Mouse (Mus musculus) myocyte (in vitro differentiated cells): ENCODE measurements around the gene Ilk. TPM values are rescaled to one million over a fixed set of nuclear protein-coding genes. Genes with fewer than 3 reads are reported as not detected.
A peak's percentile ranks its signal among the peaks of the same experiment; 100 is the strongest.

Experiments
- H3K27me3 ChIP-seq: one replicate; pipeline ENCODE4 v1.6.1; 2011; ENCODE audit not compliant: control insufficient read depth, insufficient read depth, insufficient read length
- H3K36me3 ChIP-seq: one replicate; pipeline ENCODE4 v1.6.1; 2011; ENCODE audit not compliant: control insufficient read depth, insufficient read depth
- H3K4me2 ChIP-seq: one replicate; pipeline ENCODE4 v1.6.1; 2011; ENCODE audit warnings: low read depth, control low read depth
- H3K4me3 ChIP-seq: one replicate; pipeline ENCODE4 v1.5.1; 2011; ENCODE audit warnings: mild to moderate bottlenecking, control low read depth, moderate library complexity
- H3K79me2 ChIP-seq: one replicate; pipeline ENCODE4 v1.6.1; 2011; ENCODE audit not compliant: control insufficient read depth, insufficient read depth
- H3ac ChIP-seq: one replicate; pipeline ENCODE4 v1.6.1; 2011; ENCODE audit not compliant: control insufficient read depth, insufficient read length
- CEBPB ChIP-seq: IDR thresholded peaks from 2 replicates; pipeline ENCODE4 v1.6.1; 2011; ENCODE audit warnings: mild to moderate bottlenecking, moderate library complexity; ENCODE audit not compliant: poor library complexity, insufficient read depth, severe bottlenecking
- E2F4 ChIP-seq: IDR thresholded peaks from one replicate; pipeline ENCODE4 v1.6.1; 2011; ENCODE audit warnings: mild to moderate bottlenecking, control low read depth, moderate library complexity; ENCODE audit not compliant: insufficient read depth
- MAX ChIP-seq: IDR thresholded peaks from one replicate; pipeline ENCODE4 v1.6.1; 2011; ENCODE audit warnings: low read depth, mild to moderate bottlenecking, control low read depth
- MYOD1 ChIP-seq, 3 experiments: IDR thresholded peaks; one replicate each; pipeline ENCODE4 v1.6.1; 2011; ENCODE audit warnings: control low read depth in 2 of 3, low read depth in 2 of 3, mild to moderate bottlenecking in 2 of 3, moderate library complexity in 1 of 3; ENCODE audit not compliant: insufficient read length in 2 of 3, control insufficient read depth in 1 of 3
- MYOG ChIP-seq, 3 experiments: IDR thresholded peaks; one replicate each; pipeline ENCODE4 v1.6.1; 2011; ENCODE audit warnings: control low read depth in 2 of 3, low read depth in 2 of 3, mild to moderate bottlenecking in 2 of 3; ENCODE audit not compliant: insufficient read length in 2 of 3, control insufficient read depth in 1 of 3, insufficient read depth in 1 of 3
- POLR2A ChIP-seq: IDR thresholded peaks from one replicate; pipeline ENCODE4 v1.6.1; 2011; ENCODE audit warnings: low read depth, mild to moderate bottlenecking, control low read depth, moderate library complexity; ENCODE audit not compliant: insufficient read length
- POLR2AphosphoS2 ChIP-seq: IDR thresholded peaks from one replicate; pipeline ENCODE4 v1.6.1; 2011; ENCODE audit warnings: low read depth, control low read depth; ENCODE audit not compliant: insufficient read length
- REST ChIP-seq: IDR thresholded peaks from one replicate; pipeline ENCODE4 v1.6.1; 2011; ENCODE audit warnings: mild to moderate bottlenecking, control low read depth, moderate library complexity; ENCODE audit not compliant: insufficient read depth, insufficient read length
- SRF ChIP-seq: IDR thresholded peaks from one replicate; pipeline ENCODE4 v1.6.1; 2011; ENCODE audit warnings: low read depth; ENCODE audit not compliant: control insufficient read depth, insufficient read length
- TCF12 ChIP-seq: IDR thresholded peaks from one replicate; pipeline ENCODE4 v1.6.1; 2011; ENCODE audit warnings: mild to moderate bottlenecking, control low read depth; ENCODE audit not compliant: poor library complexity, insufficient read depth, severe bottlenecking
- TCF3 ChIP-seq: IDR thresholded peaks from one replicate; pipeline ENCODE4 v1.6.1; 2011; ENCODE audit warnings: low read depth, control low read depth; ENCODE audit not compliant: insufficient read length
- USF1 ChIP-seq: IDR thresholded peaks from one replicate; pipeline ENCODE4 v1.6.1; 2011; ENCODE audit warnings: low read depth, mild to moderate bottlenecking, control low read depth, moderate library complexity
- polyA plus RNA-seq: library from polyadenylated mRNA; unstranded; fragments of >200 nt; fragmentation: generic; extraction: Trizol; gene quantifications from one replicate; pipeline ENCODE4 v1.2.1, GENCODE M21; 2012; ENCODE audit warnings: missing spikeins

The Ilk gene
- polyA plus RNA-seq, 1 experiment: 250 TPM

DNA sequence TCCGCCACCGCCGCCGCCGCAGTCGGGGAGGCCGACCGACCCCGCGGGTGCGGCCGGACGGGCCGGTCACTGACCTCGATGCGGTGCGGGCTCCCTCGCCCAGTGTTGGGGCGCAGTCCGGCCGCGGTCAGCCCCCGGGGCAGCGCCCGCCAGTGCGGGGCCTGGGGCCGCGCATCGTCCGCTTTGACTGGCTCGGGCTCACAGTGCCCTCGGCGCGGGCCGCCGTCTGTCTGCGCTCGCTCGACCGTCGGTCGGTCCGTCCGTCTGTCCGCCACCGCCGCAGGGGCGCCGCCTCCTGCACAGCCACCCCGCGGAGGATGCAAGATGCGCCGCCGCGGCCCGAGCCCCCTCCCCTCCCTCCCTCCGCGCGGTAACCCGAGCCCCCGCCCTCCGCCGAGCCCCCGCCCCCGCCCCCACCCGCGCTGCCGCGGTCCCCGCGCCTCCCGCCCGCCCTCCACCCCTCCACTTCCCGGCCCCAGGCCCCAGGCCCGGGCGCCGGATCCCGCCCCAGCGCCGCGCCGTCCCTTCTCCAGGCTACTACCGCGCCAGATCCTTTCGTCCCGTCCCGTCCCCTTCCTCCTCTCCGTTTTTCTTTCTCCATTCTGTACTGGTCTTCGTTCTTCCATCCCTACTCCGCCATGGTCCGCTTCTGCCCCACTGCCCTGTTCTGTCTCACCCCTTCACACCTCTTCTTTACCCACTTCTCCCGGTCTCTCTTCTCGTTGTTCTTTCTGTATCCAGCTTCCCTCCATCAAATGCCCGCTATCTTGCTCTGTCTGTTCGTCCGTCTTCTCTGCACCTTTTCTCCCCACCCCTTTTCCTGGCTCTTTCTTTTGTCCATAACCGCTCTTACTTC, 51.1 kb downstream of the Ilk start, which contains the start of gene Dchs1:
Gene Dchs1, minus strand, starts transcription at position 370 of the 856 bp plus-strand sequence.
- TF ChIP-seq CEBPB: no peak
- TF ChIP-seq TCF12: no peak
- TF ChIP-seq USF1: no peak
- TF ChIP-seq TCF3: no peak
- TF ChIP-seq E2F4: no peak
- TF ChIP-seq POLR2A: no peak
- no peak for TF ChIP-seq REST
- no peaks in the 10 kb centered on the region for H3K79me2 ChIP-seq
- peaks cover 15% of the 10 kb centered on the region for H3K27me3 ChIP-seq
- no peak within 1 kb of the TSS for H3ac ChIP-seq
- H3K36me3 ChIP-seq: no peaks in the 10 kb centered on the region
- H3K4me2 ChIP-seq: peak within 1 kb of the TSS; percentile 44
- H3K4me3 ChIP-seq: no peak within 1 kb of the TSS

DNA sequence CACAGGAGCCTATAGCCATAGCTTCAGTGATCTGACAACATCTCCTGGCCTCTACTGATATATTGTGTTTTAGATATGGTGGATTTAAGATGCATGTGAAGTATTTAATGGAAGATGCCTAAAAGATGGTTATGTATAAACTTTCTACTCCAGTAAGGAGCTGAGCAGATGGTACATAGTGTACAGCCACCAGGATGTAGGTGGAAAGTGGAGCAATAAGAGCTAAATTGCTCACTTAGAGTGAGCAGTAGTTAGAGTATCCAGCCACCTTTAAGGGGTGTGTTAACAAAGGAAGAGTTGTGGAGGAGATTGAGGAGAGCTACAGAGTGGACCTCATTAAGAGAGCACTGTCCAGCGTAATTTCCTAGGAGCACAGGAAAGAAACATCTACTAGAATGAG, 54.8 kb downstream of the Ilk start:
- TF ChIP-seq E2F4 (no peak), POLR2AphosphoS2 (no peak), CEBPB (no peak), TCF3 (no peak), MAX (no peak), POLR2A (no peak), TCF12 (no peak), REST (no peak), MYOD1 (IDR thresholded peaks at IDR 0.05; ENCODE audit: control insufficient read depth in 1 of 3, insufficient read length in 2 of 3, low read depth in 2 of 3) (no peak), USF1 (no peak), SRF (no peak), MYOG (IDR thresholded peaks at IDR 0.05; ENCODE audit: control insufficient read depth in 1 of 3, insufficient read depth in 1 of 3, insufficient read length in 2 of 3, low read depth in 2 of 3) (no peak)
- Histone ChIP-seq H3K27me3 (peaks cover 13% of the 10 kb centered on the region), H3K79me2 (no peaks in the 10 kb centered on the region), H3K36me3 (no peaks in the 10 kb centered on the region), H3K4me3 (no peak overlapping the region), H3ac (no peak overlapping the region), H3K4me2 (no peak overlapping the region)

Other genes starting within 250 kb of the Ilk start
- gene Smpd1, start 182.2 kb upstream of the Ilk start, polyA plus RNA-seq: 45.5 TPM
- 34.3 TPM for gene Apbb1, start 154.9 kb upstream of the Ilk start, polyA plus RNA-seq
- 0.18 TPM for gene Hpx, start 136.5 kb upstream of the Ilk start, polyA plus RNA-seq
- 42.8 TPM for gene Trim3, start 103.0 kb upstream of the Ilk start, polyA plus RNA-seq
- gene Timm10b, start 96.5 kb upstream of the Ilk start, polyA plus RNA-seq: 154 TPM
- gene Arfip2, start 96.2 kb upstream of the Ilk start, polyA plus RNA-seq: 28.4 TPM
- 56.6 TPM for gene Gm45799, start 96.0 kb upstream of the Ilk start, polyA plus RNA-seq
- 0.68 TPM for gene Dnhd1, start 85.8 kb upstream of the Ilk start, polyA plus RNA-seq
- gene Rrp8, start 793 bp downstream of the Ilk start, polyA plus RNA-seq: 15.5 TPM
- gene Taf10, start 7.8 kb downstream of the Ilk start, polyA plus RNA-seq: 249 TPM
- 40.4 TPM for gene Tpp1, start 15.6 kb downstream of the Ilk start, polyA plus RNA-seq
- 0.49 TPM for gene Dchs1, start 51.1 kb downstream of the Ilk start, polyA plus RNA-seq
- 346 TPM for gene Mrpl17, start 74.5 kb downstream of the Ilk start, polyA plus RNA-seq
- gene Gm4070, start 217.4 kb downstream of the Ilk start, polyA plus RNA-seq: 0.42 TPM